Mouse (Mus musculus) thymus, postnatal 0 days (tissue): Measurements from ENCODE around the gene Atf3. TPM values are rescaled to one million over a fixed set of nuclear protein-coding genes. Genes with fewer than 3 reads are reported as not detected.

Experiments used
- DNase-seq: peaks from one replicate; pipeline ENCODE4 v3.0.0-alpha.2; 2015; ENCODE audit warnings: low spot score
- polyA plus RNA-seq: library from polyadenylated mRNA; unstranded; fragments of >200 nt; fragmentation: Nextera tagmentation; extraction: Ambion mirVana; gene quantifications from 2 replicates; pipeline ENCODE4 v1.2.1, GENCODE M21; 2015

Gene Atf3
- polyA plus RNA-seq: 1.4 and 2.1 TPM in 2 replicates

DNA sequence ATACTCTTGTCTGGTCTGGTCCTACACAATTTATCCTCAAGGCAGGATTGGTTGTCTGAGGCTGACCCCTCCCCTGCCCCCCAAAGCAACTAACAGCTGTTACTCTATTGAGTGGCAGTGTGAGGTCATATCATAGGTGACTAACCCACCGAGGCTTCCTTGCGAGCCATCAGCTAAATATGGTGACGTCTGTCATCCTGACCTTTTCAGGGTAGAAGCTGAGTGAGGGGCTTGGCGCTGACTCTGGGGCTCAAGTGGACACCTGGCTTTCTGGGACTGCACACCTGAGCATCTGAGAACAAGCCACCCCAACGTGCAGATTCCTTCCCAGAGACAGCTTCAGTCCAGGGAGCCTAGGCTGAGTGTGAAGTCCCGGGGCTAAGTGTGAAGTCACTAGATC lies at the start of gene Atf3:
Gene Atf3, minus strand, starts transcription at position 101 of the 400 bp plus-strand sequence.
- DNase-seq: no peak

DNA sequence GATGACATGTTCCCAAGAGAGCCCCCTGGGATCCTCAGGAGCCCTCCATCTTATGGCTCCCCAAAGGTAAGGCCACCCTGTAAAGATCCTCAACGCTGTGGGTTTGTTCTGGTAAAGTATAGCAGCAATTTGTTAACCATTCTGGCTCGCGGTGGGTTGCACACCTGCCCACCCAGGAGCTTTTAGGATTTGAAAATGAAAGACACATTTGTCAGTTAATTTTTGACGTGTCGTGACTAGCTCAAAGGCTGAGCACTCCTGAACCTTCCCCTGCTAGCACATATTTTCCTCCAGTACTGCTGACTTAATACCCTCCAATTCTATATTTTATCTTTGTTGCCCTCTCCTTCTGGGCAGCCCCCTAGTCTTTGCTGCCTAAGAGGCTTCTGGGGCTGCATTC lies 49.3 kb upstream of the Atf3 start:
- no peak for DNase-seq

DNA sequence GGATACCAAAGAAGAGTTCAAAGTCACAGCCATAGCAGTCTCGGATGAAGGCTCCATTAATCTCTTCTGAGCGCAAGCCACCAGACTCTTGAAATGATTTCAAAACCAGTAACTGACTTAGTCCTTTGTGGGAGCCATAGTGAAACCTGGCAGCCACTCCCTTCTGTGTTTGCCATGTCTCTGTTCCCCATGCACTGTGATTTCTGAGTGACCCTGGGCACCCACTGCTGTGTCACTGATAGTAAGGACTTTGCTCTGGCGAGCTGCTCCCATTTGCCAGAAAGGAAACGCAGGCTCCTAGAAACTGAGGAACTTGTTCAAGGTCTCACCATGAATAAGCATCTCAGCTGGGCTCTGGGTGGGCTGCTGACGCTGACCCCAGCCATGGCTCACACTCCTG lies 45.6 kb upstream of the Atf3 start:
- DNase-seq: no peak

DNA sequence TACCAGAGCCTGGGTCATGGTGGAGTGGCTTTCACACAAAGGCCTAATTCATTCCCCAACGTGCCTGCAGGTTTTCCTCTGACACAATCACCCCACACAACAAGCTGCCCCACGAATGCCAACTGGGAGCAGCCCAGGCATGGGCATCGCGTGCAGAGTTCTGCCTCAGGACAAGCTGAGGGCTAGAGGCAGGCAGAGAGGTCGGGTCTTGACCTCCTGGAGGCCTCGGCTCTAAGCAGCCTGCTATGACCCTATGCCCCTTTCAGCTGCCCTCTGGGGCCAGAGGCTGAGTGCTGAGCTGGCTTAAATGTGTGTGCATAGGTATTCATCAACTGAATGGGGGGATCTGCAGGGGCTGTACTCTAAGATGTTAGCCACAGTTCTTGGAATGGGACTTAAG lies 44.0 kb upstream of the Atf3 start:
- no peak for DNase-seq

DNA sequence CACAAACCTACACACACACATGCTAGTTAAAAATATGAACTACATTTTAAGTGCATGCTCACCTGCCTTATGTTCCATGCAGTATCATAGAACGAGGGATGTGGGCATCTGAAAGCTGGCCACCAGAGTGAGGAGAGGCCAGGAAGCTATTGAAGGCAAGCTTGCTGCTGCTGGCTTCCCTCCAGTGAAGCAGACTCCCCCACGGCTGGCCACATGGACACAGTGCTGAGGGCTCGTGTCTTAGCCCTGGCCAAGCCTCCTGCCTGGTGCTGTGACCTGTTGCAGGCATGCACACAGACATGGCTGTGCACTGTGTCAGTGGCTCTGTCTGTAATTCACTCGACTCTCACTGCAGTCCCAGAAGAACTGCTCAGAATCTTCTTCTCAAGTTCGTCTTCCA lies 41.8 kb upstream of the Atf3 start:
- DNase-seq: no peak

DNA sequence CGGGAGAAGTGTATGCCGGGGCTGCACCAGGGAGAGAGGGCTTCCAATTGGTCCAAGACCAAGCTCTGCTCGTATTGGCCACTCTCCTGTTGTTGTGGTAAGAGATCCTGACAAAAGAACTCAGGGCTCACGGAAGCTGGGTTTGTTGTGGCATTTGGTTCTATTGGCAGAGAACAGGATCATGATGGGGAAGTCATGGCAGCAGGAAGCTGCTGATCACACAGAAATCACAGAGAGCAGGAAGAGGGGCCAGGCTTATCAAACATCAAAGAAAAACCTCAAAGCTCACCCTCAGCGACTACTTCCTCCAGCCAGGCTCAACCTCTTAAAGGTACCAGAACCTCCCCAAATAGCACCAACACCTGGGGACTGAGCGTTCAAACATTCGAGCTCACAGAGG lies 41.3 kb upstream of the Atf3 start:
- DNase-seq: peak; percentile 62

DNA sequence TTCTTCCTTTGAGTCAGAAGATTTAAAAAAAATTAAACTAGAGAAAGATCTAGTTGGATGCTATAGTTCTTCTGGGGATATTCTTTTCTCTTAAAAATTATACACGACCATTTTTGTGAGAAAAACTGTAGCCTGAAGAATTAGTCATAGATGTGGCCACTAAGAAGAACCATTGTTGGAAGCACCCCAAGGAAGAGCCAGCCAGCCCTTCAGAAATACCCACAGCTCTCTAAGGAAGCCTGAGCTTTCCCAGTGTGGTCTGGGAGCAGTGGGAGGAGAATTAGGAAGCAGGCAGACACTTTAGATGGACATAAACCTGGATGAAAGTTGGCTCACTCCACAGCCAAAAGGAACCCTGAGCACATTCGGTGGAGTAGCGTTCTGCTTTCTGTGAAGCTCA lies 40.7 kb upstream of the Atf3 start:
- DNase-seq: no peak

DNA sequence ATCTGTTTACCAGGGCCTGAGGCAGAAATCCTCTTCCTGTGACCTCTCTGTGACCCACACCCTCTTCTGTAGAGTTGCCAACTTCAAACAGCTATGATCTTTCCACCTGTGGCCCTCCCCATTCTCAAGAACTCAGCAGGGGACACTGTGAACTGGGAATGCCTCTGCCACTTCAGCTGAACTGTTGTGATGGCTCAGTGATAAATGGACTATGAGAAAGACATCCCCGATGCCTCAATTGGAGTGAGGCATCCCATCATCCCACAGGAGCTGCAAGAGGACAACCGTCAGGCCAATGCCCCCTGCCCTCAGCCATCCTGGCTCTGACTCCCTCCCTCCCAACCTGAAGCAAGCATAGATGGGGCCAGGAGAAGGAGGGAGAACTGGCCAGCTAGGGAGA lies 40.1 kb upstream of the Atf3 start:
- DNase-seq: no peak

DNA sequence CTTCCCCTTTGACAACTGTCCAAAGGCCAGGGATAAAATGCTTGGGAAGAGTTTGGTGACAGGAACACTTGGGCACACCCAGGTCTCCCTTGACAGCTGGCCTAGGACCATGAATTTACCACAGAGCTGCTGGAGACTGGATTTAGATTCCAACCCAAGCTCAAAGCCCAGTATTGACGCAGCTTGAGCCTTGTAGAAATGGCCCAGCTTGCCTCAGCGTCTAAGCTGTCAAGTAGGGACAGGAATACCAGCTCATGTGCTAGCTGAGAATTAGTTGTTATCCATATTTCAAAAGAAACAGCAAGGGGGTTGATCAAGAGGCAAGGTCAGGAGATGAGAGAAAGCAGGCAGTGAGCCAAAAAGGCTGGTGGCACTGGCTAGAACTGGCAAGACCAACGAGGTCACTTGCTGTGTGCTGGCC lies 39.5 kb upstream of the Atf3 start:
- no peak for DNase-seq

DNA sequence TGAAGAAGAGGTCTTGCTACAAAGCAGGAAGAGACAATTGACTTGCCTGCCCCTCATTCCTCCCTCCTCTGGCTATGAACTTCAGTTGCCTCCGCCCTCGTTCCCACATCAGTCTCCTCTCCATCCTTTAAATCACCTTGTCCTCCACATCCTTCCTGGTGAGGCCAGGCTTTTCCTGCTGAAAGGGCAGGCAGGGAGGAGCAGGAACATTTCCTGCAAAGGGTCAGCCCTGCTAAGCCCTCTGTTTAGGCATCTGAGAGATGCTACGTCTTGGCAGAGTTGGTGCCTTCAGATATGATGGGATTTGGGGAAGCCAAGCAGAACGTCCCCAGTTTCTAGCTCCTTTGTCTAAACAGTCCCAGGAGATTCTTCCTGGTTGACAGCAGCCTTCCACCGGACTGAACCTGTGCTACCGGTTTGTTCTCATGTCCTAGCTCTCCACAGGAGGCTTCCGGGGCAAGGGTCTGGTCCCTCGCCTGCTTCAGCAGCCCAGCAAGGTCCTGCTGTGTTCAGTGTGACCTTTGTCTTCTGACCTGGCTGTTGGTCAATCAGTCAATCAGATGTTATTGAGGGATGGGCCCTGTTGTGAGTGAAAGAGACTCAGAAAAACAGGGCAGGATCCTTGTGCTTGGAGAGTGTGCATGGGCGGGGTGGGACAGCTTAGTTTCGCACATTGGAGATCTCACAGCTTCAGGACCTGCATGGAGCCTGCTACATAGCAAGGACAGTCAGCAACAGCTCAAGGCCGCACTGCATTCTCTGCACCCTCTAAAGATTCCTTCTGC lies 38.9 kb upstream of the Atf3 start:
- DNase-seq: no peak

DNA sequence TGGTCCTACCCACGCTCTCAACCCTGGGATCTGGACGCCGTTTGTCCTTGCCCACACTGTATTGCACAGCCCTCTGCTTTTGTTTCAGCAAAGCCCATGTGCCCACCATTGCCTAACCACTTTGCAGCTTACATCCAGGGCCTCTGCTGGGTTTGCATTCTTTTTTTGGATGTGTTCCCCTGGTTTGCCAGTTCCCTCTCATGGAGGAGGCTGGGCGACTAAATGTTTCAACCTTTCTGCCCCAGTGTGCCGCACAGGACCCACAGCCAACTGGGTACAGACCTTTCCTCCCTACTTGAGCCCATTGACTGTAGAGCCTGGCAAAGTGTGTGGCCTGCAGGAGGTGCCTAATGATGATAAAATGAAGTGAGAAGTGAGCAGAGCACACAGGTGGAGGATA lies 38.3 kb upstream of the Atf3 start:
- DNase-seq: no peak

DNA sequence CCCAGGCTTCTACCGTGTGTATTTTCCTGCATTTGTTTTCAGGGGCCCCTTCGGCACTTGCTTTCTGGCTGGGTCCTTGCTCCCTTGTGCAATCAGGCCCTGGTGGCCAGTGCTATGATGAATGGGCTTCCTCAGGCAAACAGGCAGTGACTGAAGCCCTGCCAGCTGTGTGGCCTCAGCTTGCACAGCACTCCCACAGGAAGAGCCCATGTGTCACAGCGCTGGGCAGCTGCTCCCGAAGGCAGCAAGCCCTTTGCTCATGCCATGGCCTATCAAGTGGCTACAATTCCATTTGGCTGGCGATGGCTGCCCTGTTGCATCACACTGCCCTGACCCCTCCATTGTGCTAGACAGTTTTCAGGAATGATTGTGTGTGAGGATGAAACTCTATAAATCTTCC lies 36.6 kb upstream of the Atf3 start:
- no peak for DNase-seq

DNA sequence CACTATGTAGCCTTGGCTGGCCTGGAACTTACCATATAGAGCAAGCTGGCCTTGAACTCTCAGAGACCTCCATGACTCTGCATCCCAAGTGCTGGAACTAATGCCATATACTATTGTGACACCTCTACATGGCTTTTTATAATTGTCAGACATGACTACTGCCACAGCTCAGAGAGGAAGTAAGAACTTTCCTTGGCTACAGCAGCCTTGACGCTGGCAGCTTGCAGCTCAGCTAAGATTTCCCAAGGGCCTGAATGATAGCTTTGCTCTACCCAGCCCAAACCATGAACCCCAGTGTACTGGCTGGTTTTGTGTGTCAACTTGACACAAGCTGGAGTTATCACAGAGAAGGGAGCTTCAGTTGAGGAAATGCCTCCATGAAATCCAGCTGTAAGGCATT lies 35.8 kb upstream of the Atf3 start:
- no peak for DNase-seq

DNA sequence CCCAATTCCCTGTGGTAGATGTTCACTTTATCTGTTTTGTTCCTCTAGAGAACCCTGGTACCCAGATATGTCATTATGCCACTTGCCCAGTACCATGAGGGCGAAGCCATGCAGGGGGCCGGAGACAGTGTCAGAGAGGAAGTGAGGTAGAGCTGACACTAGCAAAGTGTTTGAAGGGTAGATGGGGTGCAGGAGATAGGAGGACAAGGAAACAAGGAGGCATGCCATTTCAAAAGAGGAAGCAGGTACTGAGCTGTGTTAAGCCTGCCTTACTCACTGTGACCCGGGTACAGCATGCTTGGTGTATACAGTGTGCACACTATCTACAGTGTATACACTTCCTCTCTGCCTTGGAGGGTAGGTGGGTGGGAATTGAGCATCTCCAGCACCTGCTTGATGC lies 32.1 kb upstream of the Atf3 start:
- DNase-seq: peak; percentile 13

DNA sequence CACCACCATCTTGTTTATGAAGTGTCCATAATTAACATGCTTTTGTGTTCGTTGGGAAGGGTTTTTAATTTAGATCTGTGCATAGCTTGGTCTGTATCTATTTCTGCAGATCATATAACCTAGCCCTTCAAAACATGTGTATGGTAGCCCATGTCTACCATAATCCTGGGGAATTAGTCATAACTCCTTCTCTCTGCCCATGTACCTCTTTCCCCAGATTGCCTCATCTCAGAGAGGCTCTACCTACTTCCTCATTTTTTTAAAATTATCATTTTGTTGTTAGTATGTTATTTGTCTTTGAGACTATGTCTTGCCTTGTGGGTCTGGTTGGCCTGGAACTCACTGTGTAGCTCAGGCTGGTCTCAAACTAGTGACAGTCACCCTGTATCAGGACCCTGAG lies 30.6 kb upstream of the Atf3 start:
- no peak for DNase-seq

DNA sequence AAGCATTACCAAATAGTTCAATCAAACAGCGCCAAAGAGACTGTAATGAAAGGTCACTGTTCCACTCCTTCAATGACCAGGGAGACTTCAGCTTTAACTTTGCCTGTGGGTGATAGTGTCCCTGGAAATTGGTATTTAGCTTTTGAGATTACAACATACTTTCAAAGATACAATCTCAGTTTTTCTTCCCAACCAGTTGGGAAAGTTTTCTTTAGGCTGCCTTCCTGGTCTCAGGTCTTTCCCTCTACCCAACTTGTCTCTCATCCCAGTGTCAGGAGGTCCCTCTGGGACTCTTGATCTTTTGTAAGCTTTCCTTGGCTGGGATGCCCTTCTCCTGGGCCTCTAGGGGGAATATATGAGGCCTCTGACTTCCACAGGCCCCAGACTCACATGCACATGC lies 29.7 kb upstream of the Atf3 start:
- no peak for DNase-seq

DNA sequence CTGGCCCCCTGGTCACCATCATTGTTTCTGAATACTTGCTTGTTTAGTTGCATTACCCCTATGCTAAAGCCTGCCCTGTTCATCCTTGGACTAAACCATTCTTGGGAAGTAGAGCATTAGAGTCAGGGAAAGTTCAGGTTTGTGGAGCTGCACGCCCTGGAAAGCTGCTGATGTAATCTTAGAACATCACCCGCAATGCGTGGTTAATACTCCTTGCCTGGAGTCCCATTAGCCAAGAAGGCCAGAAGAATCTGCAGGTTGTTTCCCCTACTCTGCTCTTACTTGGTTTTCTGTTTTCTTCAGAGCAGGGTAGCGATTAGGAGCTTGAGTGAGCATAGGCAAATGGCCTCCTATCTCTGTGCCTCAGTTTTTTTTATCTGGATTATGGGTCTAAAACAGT lies 26.0 kb upstream of the Atf3 start:
- no peak for DNase-seq

DNA sequence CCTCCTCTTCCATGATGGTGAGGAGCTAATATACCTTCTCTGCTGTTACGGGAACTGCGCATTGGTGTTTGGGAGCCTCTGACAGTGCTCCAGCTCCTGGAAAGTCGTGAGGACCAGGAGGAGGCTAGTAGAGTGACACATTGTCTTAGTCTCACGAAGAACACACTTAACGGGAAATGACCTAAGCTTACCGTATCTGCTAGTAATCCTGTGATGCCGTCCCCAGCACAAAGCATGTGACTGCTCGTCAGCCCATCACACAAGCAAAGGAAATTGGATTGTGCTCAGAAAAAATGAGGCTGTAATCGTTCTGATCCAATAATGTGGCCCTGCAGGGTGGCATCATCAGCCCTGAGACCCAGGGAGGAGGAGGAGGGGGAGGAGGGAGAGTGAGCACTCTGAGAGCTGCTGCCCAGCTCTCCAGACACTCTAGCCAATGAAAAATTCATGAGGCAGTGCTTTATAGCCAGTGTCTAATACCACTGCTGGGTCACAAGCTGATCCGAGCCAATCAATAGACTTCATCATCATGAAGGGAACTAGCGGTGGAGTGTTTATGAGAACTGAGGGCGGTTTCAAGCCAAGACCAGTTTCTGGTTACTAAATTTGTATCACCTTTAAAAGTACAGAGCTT lies 24.3 kb upstream of the Atf3 start:
- DNase-seq: no peak

DNA sequence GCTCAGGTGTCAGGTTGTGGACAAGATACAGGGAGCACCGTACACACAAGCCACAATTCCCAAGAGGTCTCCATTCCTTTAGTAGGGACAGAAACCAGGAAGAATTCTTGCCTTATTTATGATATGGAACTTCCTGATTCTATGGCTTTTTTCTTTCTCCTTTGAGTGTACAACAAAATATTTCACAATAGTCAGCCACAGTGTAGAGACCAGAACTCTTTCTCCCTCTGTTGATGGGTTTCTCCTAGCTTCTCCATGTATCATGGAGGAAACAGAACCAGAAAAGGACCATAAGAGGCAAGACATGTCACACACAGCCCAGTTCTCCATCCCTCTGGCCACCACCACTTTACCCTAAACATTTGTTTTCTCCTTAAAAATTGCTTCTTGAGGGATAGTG lies 23.7 kb upstream of the Atf3 start:
- DNase-seq: no peak

DNA sequence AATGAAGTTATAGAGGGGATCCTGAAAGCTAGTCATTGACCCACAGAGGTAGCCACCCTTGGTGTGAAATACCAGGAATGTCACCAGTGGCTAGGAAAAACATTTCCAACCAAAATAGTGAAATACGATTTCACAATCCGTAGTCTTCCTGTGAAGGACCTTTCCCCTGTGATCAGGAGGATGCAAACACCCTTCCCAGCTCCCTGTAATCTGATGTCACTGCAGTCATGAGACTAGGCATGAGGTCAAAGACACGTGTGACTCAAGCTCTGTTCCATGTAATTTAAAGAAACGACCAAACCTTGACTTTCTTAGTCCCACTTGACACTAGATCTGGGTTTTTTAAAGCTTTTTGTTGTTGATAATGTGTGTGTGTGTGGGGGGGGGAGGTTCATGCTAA lies 21.8 kb upstream of the Atf3 start:
- no peak for DNase-seq

DNA sequence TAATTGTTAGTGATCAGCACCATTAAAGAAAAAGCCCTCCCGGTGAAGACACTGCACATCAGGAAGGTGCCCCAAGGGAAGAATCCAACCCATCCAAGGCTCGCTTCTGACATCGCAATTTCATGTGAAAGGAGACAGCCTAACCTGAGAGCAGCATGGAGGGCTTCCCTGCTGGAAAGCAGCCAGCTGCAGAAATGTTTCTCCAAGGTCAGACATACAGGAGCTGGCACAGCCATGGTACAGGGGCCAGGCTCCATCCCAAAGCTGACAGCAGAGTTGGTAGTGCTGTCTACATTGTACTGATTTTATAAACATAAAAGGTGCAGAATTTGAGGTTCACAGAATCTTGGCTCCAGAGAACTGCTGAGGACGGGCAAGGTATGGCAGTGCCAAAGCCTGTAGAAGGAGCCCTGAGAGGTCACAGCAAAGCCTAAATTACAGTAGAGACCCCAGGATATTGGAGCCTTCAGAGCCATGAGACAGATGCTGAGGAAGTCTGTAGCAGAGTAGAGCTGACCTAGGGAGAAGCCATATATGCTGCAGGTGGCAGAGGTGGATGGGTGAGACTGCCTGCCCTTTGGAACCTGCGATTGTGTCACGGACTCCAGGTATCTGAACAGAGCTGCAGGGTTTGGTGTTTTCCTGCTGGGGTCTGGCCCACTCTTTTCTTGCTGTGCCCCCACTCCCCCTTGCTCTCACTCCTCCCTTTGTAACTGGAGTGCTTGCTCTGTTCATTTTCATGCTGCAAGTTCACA lies 18.1 kb upstream of the Atf3 start:
- no peak for DNase-seq

DNA sequence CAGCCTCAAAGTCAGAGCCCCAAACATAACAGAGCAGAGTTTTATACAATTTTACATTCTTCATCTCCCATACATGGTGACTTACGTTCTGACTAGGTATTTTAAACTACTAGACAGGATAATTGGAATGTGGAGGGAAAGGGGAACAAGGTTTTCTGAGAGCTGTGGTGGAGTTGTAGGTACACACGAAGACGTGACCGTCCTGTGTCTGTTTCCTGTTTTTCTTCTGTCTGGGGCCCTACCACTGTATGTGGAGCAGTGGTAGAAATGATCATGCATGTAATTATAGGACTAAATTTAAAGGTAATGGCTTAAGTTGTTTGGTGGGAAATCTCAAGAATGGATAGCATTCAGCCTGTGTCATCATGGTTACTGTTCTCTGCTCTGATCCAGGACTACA lies 17.0 kb upstream of the Atf3 start:
- DNase-seq: no peak
